Mouse (Mus musculus): Measurements from ENCODE around the gene Rnf220.

GRCm38 (mm10) chr4:117252351-117252750 is 244.5 kb downstream of the Rnf220 start:
- TF ChIP-seq CTCF (IDR thresholded peaks at IDR 0.05; ENCODE audit: extremely low read depth, insufficient read depth, low read length): no peak
- TF ChIP-seq POLR2A (IDR thresholded peaks at IDR 0.05; ENCODE audit: extremely low read depth, insufficient read depth, low read length): no peak

Measured in cortical plate, adult 2 months (tissue).